In the genomic region with DNA sequence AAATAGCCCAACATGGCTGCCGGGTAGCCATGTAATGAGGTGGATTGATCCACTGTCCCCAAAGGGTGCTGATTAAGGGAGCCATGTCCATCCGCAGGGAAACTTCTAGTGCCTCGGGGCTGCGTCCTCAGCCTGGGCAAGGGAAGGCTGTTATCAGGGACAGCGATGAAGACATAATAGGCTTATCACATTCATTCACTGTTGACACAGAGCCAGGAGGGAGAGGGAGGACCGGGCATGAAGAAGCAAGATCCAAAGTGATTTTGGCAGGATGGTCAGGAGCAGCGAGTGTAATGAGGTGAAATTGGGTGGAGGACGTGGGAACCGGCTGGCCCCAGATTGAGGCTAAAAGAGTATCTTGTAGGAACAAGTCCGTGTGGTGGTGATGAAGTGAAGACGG, we compare ENCODE assay signal across 22 mouse cellular contexts. TPM values are rescaled to one million over a fixed set of nuclear protein-coding genes. Genes with fewer than 3 reads are reported as not detected.
DNase-seq lines count a peak whose midpoint lies in the region; ATAC-seq and TF ChIP-seq lines count a peak whose summit lies in the region.
"Had no signal": no experiment of that assay in that cellular context is flagged by ENCODE, and none has a peak within 500 bp of the region (broad histone marks: within the 10 kb centered on the region; RNA-seq: fewer than 3 reads in every experiment).

No protein-coding gene starts in this region.

- no peak overlapping the region for H3K4me3 ChIP-seq in lung, postnatal 0 days (ENCODE audit: low read depth, low read length)
- H3K4me3 ChIP-seq: embryonic facial prominence, embryonic 12.5 days; embryonic facial prominence, embryonic 15.5 days; gastrocnemius, adult 2 months; hindbrain, embryonic 12.5 days; hindbrain, embryonic 15.5 days had no signal

- H3K4me2 ChIP-seq in lung, postnatal 0 days (replicated peaks; ENCODE audit: low read depth, low read length), result no peak overlapping the region
- H3K4me2 ChIP-seq: embryonic facial prominence, embryonic 12.5 days; embryonic facial prominence, embryonic 15.5 days; heart, embryonic 11.5 days; hindbrain, embryonic 12.5 days; hindbrain, embryonic 15.5 days had no signal

- TF ChIP-seq CTCF in lung, postnatal 0 days (IDR thresholded peaks at IDR 0.05), result no peak

- no peaks in the 10 kb centered on the region for H3K27me3 ChIP-seq in lung, postnatal 0 days (replicated peaks; ENCODE audit: insufficient read depth, low read length)
- H3K27me3 ChIP-seq: embryonic facial prominence, embryonic 12.5 days; embryonic facial prominence, embryonic 15.5 days; hindbrain, embryonic 12.5 days; hindbrain, embryonic 15.5 days had no signal

- H3K9ac ChIP-seq in lung, postnatal 0 days (replicated peaks; ENCODE audit: low read depth), result no peak overlapping the region
- H3K9ac ChIP-seq: embryonic facial prominence, embryonic 12.5 days; embryonic facial prominence, embryonic 15.5 days; forebrain, postnatal 0 days; hindbrain, embryonic 12.5 days; hindbrain, embryonic 15.5 days had no signal

- peak; percentile 8 for DNase-seq in lung, postnatal 0 days (ENCODE audit: low spot score)
- DNase-seq in lung, adult 18-20 months, result no peak
- DNase-seq in ovary, postnatal 36 days (ENCODE audit: low spot score), result peak; percentile 16
- no peak for DNase-seq in ovary, postnatal 14 days (ENCODE audit: low spot score)
- DNase-seq in retina, postnatal 7 days (ENCODE audit: low read depth, low spot score), result peak; percentile 54
- no peak for DNase-seq in thymus, postnatal 4 days
- DNase-seq: adrenal gland, adult 2 months; adrenal gland, postnatal 14 days; cerebellum, adult 11-12 months; cerebellum, adult 9-10 months; cerebellum, postnatal 25 days; forebrain, postnatal 0 days; gastrocnemius, adult 2 months; gastrocnemius, postnatal 14 days; heart, adult 11 months had no signal

- WGBS in lung, postnatal 0 days, result 51% methylated on average over 11 of the region's 11 CpGs

- no peak overlapping the region for H3K27ac ChIP-seq in lung, postnatal 0 days (ENCODE audit: low read length)
- H3K27ac ChIP-seq: embryonic facial prominence, embryonic 12.5 days; embryonic facial prominence, embryonic 15.5 days; gastrocnemius, adult 2 months; hindbrain, embryonic 12.5 days; hindbrain, embryonic 15.5 days had no signal

- H3K36me3 ChIP-seq in lung, postnatal 0 days (ENCODE audit: insufficient read depth, low read length), result no peaks in the 10 kb centered on the region
- H3K36me3 ChIP-seq: embryonic facial prominence, embryonic 12.5 days; embryonic facial prominence, embryonic 15.5 days; hindbrain, embryonic 12.5 days; hindbrain, embryonic 15.5 days had no signal

- no peak for TF ChIP-seq EP300 in lung, postnatal 0 days (IDR thresholded peaks at IDR 0.05)

- ATAC-seq in lung, postnatal 0 days, result no peak
- ATAC-seq: CD4-positive, CD25-positive, alpha-beta regulatory T cell, adult 4 months; forebrain, embryonic 14.5 days; forebrain, postnatal 0 days had no signal

- no peaks in the 10 kb centered on the region for H3K4me1 ChIP-seq in lung, postnatal 0 days (ENCODE audit: insufficient read depth, low read depth, low read length)
- H3K4me1 ChIP-seq: embryonic facial prominence, embryonic 12.5 days; embryonic facial prominence, embryonic 15.5 days had no signal

- no peaks in the 10 kb centered on the region for H3K9me3 ChIP-seq in lung, postnatal 0 days (ENCODE audit: low read length)
- H3K9me3 ChIP-seq: embryonic facial prominence, embryonic 12.5 days; embryonic facial prominence, embryonic 15.5 days; hindbrain, embryonic 12.5 days; hindbrain, embryonic 15.5 days had no signal

RNA-seq across cellular contexts. Expression of a gene that starts 25.5 kb away (rescaled TPM):
- 2.3 and 3.2 TPM in 2 replicates for polyA plus RNA-seq in lung, postnatal 0 days (2015; fragmentation: Nextera tagmentation; extraction: Ambion mirVana)
- polyA plus RNA-seq: CD4-positive, CD25-positive, alpha-beta regulatory T cell, adult 4 months had no signal

Comparison
In these comparisons a context has a peak if more than half of its experiments do, and no peak if none do; other contexts are left out.
1. DNase-seq: peak in lung, postnatal 0 days (single experiment), ovary, postnatal 36 days (single experiment) and retina, postnatal 7 days (single experiment); none in lung, adult 18-20 months (0 of 2), ovary, postnatal 14 days (single experiment) and thymus, postnatal 4 days (single experiment).